Mouse (Mus musculus) C2C12 (cell line): ENCODE results near the gene Card11. TPM values are rescaled to one million over a fixed set of nuclear protein-coding genes. Genes with fewer than 3 reads are reported as not detected.

Experiments used
- H3K27me3 ChIP-seq: one replicate; pipeline ENCODE4 v1.6.1; 2011; ENCODE audit not compliant: control insufficient read depth, insufficient read depth, insufficient read length
- H3K36me3 ChIP-seq: one replicate; pipeline ENCODE4 v1.6.1; 2011; ENCODE audit not compliant: control insufficient read depth, insufficient read depth
- H3K4me3 ChIP-seq: one replicate; pipeline ENCODE4 v1.5.1; 2011; ENCODE audit warnings: mild to moderate bottlenecking, control low read depth; ENCODE audit not compliant: poor library complexity, insufficient read depth, severe bottlenecking
- H3K79me2 ChIP-seq: one replicate; pipeline ENCODE4 v1.6.1; 2011; ENCODE audit not compliant: control insufficient read depth, insufficient read depth
- H3K79me3 ChIP-seq: one replicate; pipeline ENCODE4 v1.6.1; 2011; ENCODE audit warnings: low read depth, control low read depth
- H3ac ChIP-seq: one replicate; pipeline ENCODE3; 2011; ENCODE audit warnings: low read depth; ENCODE audit not compliant: control insufficient read depth, insufficient read length
- CEBPB ChIP-seq: IDR thresholded peaks from one replicate; pipeline ENCODE4 v1.6.1; 2011; ENCODE audit warnings: low read depth, mild to moderate bottlenecking, control low read depth, moderate library complexity
- CTCF ChIP-seq: IDR thresholded peaks from one replicate; pipeline ENCODE4 v1.5.1; 2011; ENCODE audit not compliant: control insufficient read depth, insufficient read depth, insufficient read length
- FOSL1 ChIP-seq: IDR thresholded peaks from one replicate; pipeline ENCODE4 v1.8.0; 2011; ENCODE audit warnings: mild to moderate bottlenecking, low read length; ENCODE audit not compliant: poor library complexity, insufficient read depth, severe bottlenecking
- MAX ChIP-seq: IDR thresholded peaks from one replicate; pipeline ENCODE4 v1.6.1; 2011; ENCODE audit warnings: mild to moderate bottlenecking, control low read depth
- MYOD1 ChIP-seq: IDR thresholded peaks from one replicate; pipeline ENCODE4 v1.6.1; 2011; ENCODE audit warnings: low read depth; ENCODE audit not compliant: control insufficient read depth, insufficient read length
- MYOG ChIP-seq: IDR thresholded peaks from one replicate; pipeline ENCODE4 v1.6.1; 2011; ENCODE audit not compliant: control insufficient read depth, insufficient read length; ENCODE audit errors: extremely low read depth
- USF1 ChIP-seq: IDR thresholded peaks from one replicate; pipeline ENCODE4 v1.6.1; 2011; ENCODE audit warnings: low read depth, mild to moderate bottlenecking, control low read depth, moderate library complexity
- polyA plus RNA-seq: library from polyadenylated mRNA; unstranded; fragments of >200 nt; fragmentation: generic; extraction: Trizol; gene quantifications from one replicate; pipeline ENCODE4 v1.2.1, GENCODE M21; 2012; ENCODE audit warnings: missing spikeins

Gene Card11
- polyA plus RNA-seq, 1 experiment, result not detected

GRCm38 (mm10) chr5:140852435-140852996 lies 147.9 kb downstream of the Card11 start:
- Histone ChIP-seq H3K4me3 (no peak overlapping the region), H3K79me3 (no peaks in the 10 kb centered on the region)
- TF ChIP-seq MYOG (no peak), FOSL1 (no peak), MYOD1 (no peak), USF1 (no peak)

GRCm38 (mm10) chr5:140847300-140847729 lies 153.1 kb downstream of the Card11 start:
- TF ChIP-seq MYOD1 (no peak), CTCF (no peak), CEBPB (no peak), USF1 (no peak), MYOG (no peak), MAX (no peak), FOSL1 (no peak)
- H3K4me3 ChIP-seq, result no peak overlapping the region
- no peaks in the 10 kb centered on the region for H3K36me3 ChIP-seq
- H3ac ChIP-seq, result no peak overlapping the region
- no peaks in the 10 kb centered on the region for H3K27me3 ChIP-seq
- H3K79me3 ChIP-seq, result no peaks in the 10 kb centered on the region
- no peaks in the 10 kb centered on the region for H3K79me2 ChIP-seq

More at GRCm38 (mm10) chr5:140852435-140852996, 147.9 kb downstream of the Card11 start:
- Histone ChIP-seq H3K79me2 (no peaks in the 10 kb centered on the region), H3K27me3 (no peaks in the 10 kb centered on the region), H3K36me3 (no peaks in the 10 kb centered on the region), H3ac (no peak overlapping the region)

- Histone ChIP-seq H3ac (no peak overlapping the region), H3K36me3 (no peaks in the 10 kb centered on the region)
Observed at GRCm38 (mm10) chr5:140841942-140842341, 158.4 kb downstream of the Card11 start.

GRCm38 (mm10) chr5:140831064-140831431 lies 169.3 kb downstream of the Card11 start:
- TF ChIP-seq MYOD1, result no peak
- no peak for TF ChIP-seq MYOG
- TF ChIP-seq MAX, result no peak
- TF ChIP-seq CTCF, result no peak
- TF ChIP-seq USF1, result no peak
- TF ChIP-seq FOSL1, result no peak
- no peak for TF ChIP-seq CEBPB
- H3ac ChIP-seq, result no peak overlapping the region
- H3K79me2 ChIP-seq, result peaks cover 39% of the 10 kb centered on the region
- peaks cover 16% of the 10 kb centered on the region for H3K79me3 ChIP-seq
- H3K36me3 ChIP-seq, result no peaks in the 10 kb centered on the region
- H3K27me3 ChIP-seq, result peaks cover 12% of the 10 kb centered on the region
- no peak overlapping the region for H3K4me3 ChIP-seq

More at GRCm38 (mm10) chr5:140841942-140842341, 158.4 kb downstream of the Card11 start:
- Histone ChIP-seq H3K79me2 (no peaks in the 10 kb centered on the region), H3K79me3 (no peaks in the 10 kb centered on the region), H3K4me3 (no peak overlapping the region), H3K27me3 (peaks cover 12% of the 10 kb centered on the region)
- no peak for TF ChIP-seq MAX
- no peak for TF ChIP-seq USF1
- no peak for TF ChIP-seq MYOG
- no peak for TF ChIP-seq CEBPB
- no peak for TF ChIP-seq FOSL1
- TF ChIP-seq MYOD1, result no peak
- TF ChIP-seq CTCF, result no peak

- Histone ChIP-seq H3K79me2 (peaks cover 44% of the 10 kb centered on the region), H3K36me3 (no peaks in the 10 kb centered on the region), H3K27me3 (peaks cover 9% of the 10 kb centered on the region), H3ac (peak within 1 kb of the TSS; percentile 61), H3K4me3 (peak within 1 kb of the TSS; percentile 59), H3K79me3 (peaks cover 19% of the 10 kb centered on the region)
- TF ChIP-seq USF1 (no peak), FOSL1 (no peak), MYOD1 (no peak), CEBPB (no peak), MAX (no peak), MYOG (no peak), CTCF (no peak)
Observed at GRCm38 (mm10) chr5:140830314-140831063, 169.9 kb downstream of the Card11 start, which contains the start of gene Gna12. Gene Gna12, minus strand, starts transcription at chr5:140830431.
